Mouse (Mus musculus) megakaryocyte, embryonic 14.5 days (primary cell): ENCODE results near the gene Gm45623.

Experiments used
- FLI1 ChIP-seq: IDR thresholded peaks from 2 replicates; pipeline ENCODE4 v1.6.1; 2012; ENCODE audit warnings: low read length, inconsistent platforms, mixed read lengths
- GATA1 ChIP-seq: IDR thresholded peaks from 3 replicates; pipeline ENCODE4 v1.6.1; 2012; ENCODE audit warnings: mixed read lengths, low read length, inconsistent platforms, borderline replicate concordance

DNA sequence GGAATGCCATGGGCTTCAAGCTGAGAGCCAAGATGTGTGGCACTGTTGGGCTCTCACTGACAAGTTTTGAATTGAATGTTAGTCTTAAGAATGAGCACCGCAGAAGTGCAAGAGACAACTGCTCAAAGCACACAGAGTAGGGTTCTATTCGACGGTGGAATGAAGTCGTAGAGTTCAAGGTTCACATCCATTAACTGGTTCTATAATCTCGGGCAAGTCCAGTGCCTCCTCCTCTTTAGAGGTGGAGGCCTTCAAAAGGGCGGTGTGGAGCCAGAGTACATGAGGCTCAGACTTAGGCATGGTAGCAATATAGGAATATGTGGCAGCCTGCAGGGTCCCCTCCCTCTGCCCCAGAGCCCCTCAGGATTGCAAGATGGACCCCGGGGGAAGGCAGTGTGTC lies 43.8 kb upstream of the Gm45623 start:
- no peak for TF ChIP-seq GATA1
- TF ChIP-seq FLI1: no peak
